Mouse (Mus musculus) hematopoietic multipotent progenitor cell, adult 10-12 weeks (in vitro differentiated cells): ENCODE results near the gene Tnfrsf26. TPM values are rescaled to one million over a fixed set of nuclear protein-coding genes. Genes with fewer than 3 reads are reported as not detected.

Source experiments
- polyA plus RNA-seq: library from polyadenylated mRNA; stranded (reverse); fragments of >175 nt; gene quantifications from 2 replicates; pipeline ENCODE4 v1.2.3, GENCODE M21; 2012; ENCODE audit warnings: low replicate concordance

Tnfrsf26 gene
- polyA plus RNA-seq = 0.96 and 1.4 TPM in 2 replicates

GRCm38 (mm10) chr7:143628540-143628939 lies at the start of gene Tnfrsf26:
Gene Tnfrsf26, minus strand, starts transcription at chr7:143628722.

GRCm38 (mm10) chr7:143649034-143649768 lies 20.7 kb upstream of the Tnfrsf26 start, which contains the start of gene Tnfrsf22:
Gene Tnfrsf22, minus strand, starts transcription at chr7:143649661.

GRCm38 (mm10) chr7:143599428-143600230 lies 28.9 kb downstream of the Tnfrsf26 start, which contains the start of gene Cars:
Gene Cars, minus strand, starts transcription at chr7:143600090.

Other genes with a start within 250 kb of the Tnfrsf26 start
- gene Cdkn1c, start 167.7 kb downstream of the Tnfrsf26 start, polyA plus RNA-seq = 1.7 and 2.8 TPM in 2 replicates
- 0.99 TPM in 1 of 2 replicates, not detected in the other for gene Slc22a18, start 155.0 kb downstream of the Tnfrsf26 start, polyA plus RNA-seq
- gene Phlda2, start 125.6 kb downstream of the Tnfrsf26 start, polyA plus RNA-seq = 0.79 TPM in 1 of 2 replicates, not detected in the other
- gene Nap1l4, start 79.6 kb downstream of the Tnfrsf26 start, polyA plus RNA-seq = 41.2 and 62.2 TPM in 2 replicates
- 10.6 and 28.2 TPM in 2 replicates for gene Cars, start 28.6 kb downstream of the Tnfrsf26 start, polyA plus RNA-seq
- gene Tnfrsf22, start 20.9 kb upstream of the Tnfrsf26 start, polyA plus RNA-seq = 0.80 and 2.9 TPM in 2 replicates
- 0.19 and 0.52 TPM in 2 replicates for gene Tnfrsf23, start 57.1 kb upstream of the Tnfrsf26 start, polyA plus RNA-seq
- gene Osbpl5, start 128.3 kb upstream of the Tnfrsf26 start, polyA plus RNA-seq = 29.4 and 30.4 TPM in 2 replicates
- not detected in 2 replicates for gene Mrgprg, start 138.3 kb upstream of the Tnfrsf26 start, polyA plus RNA-seq
- 10.2 and 10.7 TPM in 2 replicates for gene Mrgpre, start 155.8 kb upstream of the Tnfrsf26 start, polyA plus RNA-seq
- 3.6 and 6.1 TPM in 2 replicates for gene Nadsyn1, start 194.1 kb upstream of the Tnfrsf26 start, polyA plus RNA-seq
- 6.0 and 14.0 TPM in 2 replicates for gene Dhcr7, start 194.4 kb upstream of the Tnfrsf26 start, polyA plus RNA-seq
- not detected in 2 replicates for gene Gm498, start 238.1 kb upstream of the Tnfrsf26 start, polyA plus RNA-seq